8 mouse cellular contexts compared by ENCODE assay signal in the genomic region with DNA sequence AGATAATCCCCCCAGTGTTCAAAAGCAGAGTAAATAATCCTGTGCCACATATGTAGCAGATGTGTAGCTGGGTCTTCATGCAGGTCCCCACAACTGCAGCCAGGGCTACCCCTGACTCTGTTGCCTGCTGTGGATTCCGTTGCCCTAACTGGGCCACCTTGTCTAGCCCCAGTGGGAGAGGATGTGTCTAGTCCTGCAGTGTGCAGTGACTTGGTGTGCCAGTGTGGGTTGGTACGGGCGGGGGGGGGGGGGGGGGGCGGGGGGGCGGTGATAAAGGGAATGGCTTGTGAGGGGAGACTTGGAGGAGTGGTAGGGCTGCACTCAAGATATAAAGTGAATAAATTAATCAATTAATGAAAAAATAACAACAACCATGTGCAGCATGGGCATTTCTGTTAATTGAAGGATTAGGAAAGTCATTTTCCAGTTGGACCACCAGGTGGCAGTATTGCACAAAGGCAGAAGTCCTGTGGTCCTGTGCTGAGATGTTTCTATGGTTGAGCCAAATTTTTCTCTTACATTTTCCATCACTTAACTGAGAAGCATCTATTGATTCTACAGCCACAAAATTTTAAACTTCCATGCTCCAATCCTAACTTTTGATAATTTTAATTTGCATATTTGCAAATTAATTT. TPM values are rescaled to one million over a fixed set of nuclear protein-coding genes. Genes with fewer than 3 reads are reported as not detected.
DNase-seq lines count a peak whose midpoint lies in the region; ATAC-seq and TF ChIP-seq lines count a peak whose summit lies in the region.

No protein-coding gene starts in this region.

- intact Hi-C loops in heart, postnatal 25 days (cut with DNase I): loop anchor here (2.0 to 5.0 kb wide), 2 partner anchors 35 to 79 kb away; a partner anchor contains a TSS

- in situ Hi-C loops in CH12.LX (cut with MboI; ENCODE audit: low pct_ligation_motif_present, low pct_unique_long_range_greater_than_20kb, low sequenced_read_pairs): loop anchor here (5.0 kb wide), 1 partner anchor 210 kb away; no protein-coding TSS in a partner anchor

- no peaks in the 10 kb centered on the region for H3K79me2 ChIP-seq in CH12.LX (replicated peaks; ENCODE audit: control insufficient read depth, extremely low read depth, insufficient read depth, poor library complexity, severe bottlenecking)

- no peak overlapping the region for H3K4me2 ChIP-seq in heart, embryonic 15.5 days
- H3K4me2 ChIP-seq in CH12.LX (ENCODE audit: insufficient read depth, low read depth, poor library complexity, severe bottlenecking): no peak overlapping the region
- H3K4me2 ChIP-seq in forebrain, embryonic 16.5 days (ENCODE audit: low read length): no peak overlapping the region
- no peak overlapping the region for H3K4me2 ChIP-seq in midbrain, embryonic 16.5 days (ENCODE audit: low read length)

- TF ChIP-seq RAD21 in CH12.LX (IDR thresholded peaks at IDR 0.05; ENCODE audit: low read depth, low read length): peak; percentile 81

- 24% methylated on average over 4 of the region's 5 CpGs for WGBS in heart, embryonic 15.5 days
- WGBS in forebrain, embryonic 16.5 days: 28% methylated on average over 4 of the region's 5 CpGs
- WGBS in midbrain, embryonic 16.5 days: 10% methylated on average over 3 of the region's 5 CpGs

- TF ChIP-seq POLR2A in CH12.LX (IDR thresholded peaks at IDR 0.05; ENCODE audit: low read depth, low read length): no peak

- DNase-seq in heart, postnatal 25 days (ENCODE audit: low spot score): no peak
- peak; percentile 60 for DNase-seq in CH12.LX (ENCODE audit: extremely low read depth)
- peak; percentile 20 for DNase-seq in cerebellum, adult 11 months
- peak in 1 of 2 experiments; percentile 61 for DNase-seq in layer of hippocampus, adult 2 months (ENCODE audit: low spot score in 2 of 2)
- DNase-seq in thymus, postnatal 36 days: peak; percentile 7 to 9

- H3K9ac ChIP-seq in heart, embryonic 15.5 days: no peak overlapping the region
- no peak overlapping the region for H3K9ac ChIP-seq in CH12.LX (ENCODE audit: insufficient read depth, low read depth)
- no peak overlapping the region for H3K9ac ChIP-seq in forebrain, embryonic 16.5 days (replicated peaks; ENCODE audit: low read depth, low read length)
- no peak overlapping the region for H3K9ac ChIP-seq in midbrain, embryonic 16.5 days (ENCODE audit: low read depth, low read length)

- ATAC-seq in heart, embryonic 15.5 days (replicated peaks; ENCODE audit: insufficient number of reproducible peaks, insufficient read depth, low FRiP score, low read depth): 0 out of 2 replicates have a peak, but pooled peaks have one; percentile 31
- peak; percentile 69 for ATAC-seq in forebrain, embryonic 16.5 days
- peak; percentile 80 for ATAC-seq in midbrain, embryonic 16.5 days

- no peak for TF ChIP-seq EP300 in CH12.LX (IDR thresholded peaks at IDR 0.05; ENCODE audit: low read length)

- no peaks in the 10 kb centered on the region for H3K9me3 ChIP-seq in heart, embryonic 15.5 days (replicated peaks)
- H3K9me3 ChIP-seq in CH12.LX (replicated peaks; ENCODE audit: low read length): no peaks in the 10 kb centered on the region
- no peaks in the 10 kb centered on the region for H3K9me3 ChIP-seq in forebrain, embryonic 16.5 days (ENCODE audit: control insufficient read depth, low read length)
- H3K9me3 ChIP-seq in midbrain, embryonic 16.5 days (replicated peaks; ENCODE audit: control insufficient read depth, low read length, poor library complexity, severe bottlenecking): no peaks in the 10 kb centered on the region

- dilution Hi-C loops in CH12.LX (cut with MboI; ENCODE audit: extremely low pct_ligation_motif_present, extremely low pct_unique_long_range_greater_than_20kb, low sequenced_read_pairs): no loop called here

- H3K4me3 ChIP-seq in heart, embryonic 15.5 days: no peak overlapping the region
- H3K4me3 ChIP-seq in CH12.LX (replicated peaks in 1 of 3; ENCODE audit: low read depth in 2 of 3, low read length in 2 of 3, poor library complexity in 1 of 3): no peak overlapping the region
- H3K4me3 ChIP-seq in forebrain, embryonic 16.5 days (replicated peaks; ENCODE audit: low read length): no peak overlapping the region
- H3K4me3 ChIP-seq in layer of hippocampus, adult 2 months: no peak overlapping the region
- H3K4me3 ChIP-seq in midbrain, embryonic 16.5 days (ENCODE audit: low read depth, low read length): no peak overlapping the region

- H3K27ac ChIP-seq in heart, embryonic 15.5 days: no peak overlapping the region
- no peak overlapping the region for H3K27ac ChIP-seq in CH12.LX (ENCODE audit: insufficient read depth, low read depth)
- H3K27ac ChIP-seq in forebrain, embryonic 16.5 days (ENCODE audit: low read length): no peak overlapping the region
- H3K27ac ChIP-seq in layer of hippocampus, adult 2 months: no peak overlapping the region
- no peak overlapping the region for H3K27ac ChIP-seq in midbrain, embryonic 16.5 days (ENCODE audit: low read length)

- H3K4me1 ChIP-seq in heart, embryonic 15.5 days (replicated peaks): no peaks in the 10 kb centered on the region
- no peaks in the 10 kb centered on the region for H3K4me1 ChIP-seq in CH12.LX (ENCODE audit: control insufficient read depth in 1 of 2, insufficient read depth in 2 of 2)
- H3K4me1 ChIP-seq in forebrain, embryonic 16.5 days (replicated peaks; ENCODE audit: control insufficient read depth, insufficient read depth, low read length): peaks cover 2% of the 10 kb centered on the region; the same call in 1 of the 2 replicates
- peaks cover 5% of the 10 kb centered on the region for H3K4me1 ChIP-seq in midbrain, embryonic 16.5 days (ENCODE audit: control insufficient read depth, insufficient read depth, low read length)

- H3K36me3 ChIP-seq in heart, embryonic 15.5 days: 0 out of 2 replicates have a peak, but pooled peaks cover 7% of the 10 kb centered on the region
- H3K36me3 ChIP-seq in CH12.LX (replicated peaks in 1 of 2; ENCODE audit: control insufficient read depth in 1 of 2, insufficient read depth in 1 of 2, low read length in 1 of 2): peaks cover 3 to 23% of the 10 kb centered on the region in 2 experiments
- H3K36me3 ChIP-seq in forebrain, embryonic 16.5 days (ENCODE audit: control insufficient read depth, insufficient read depth): no peaks in the 10 kb centered on the region
- H3K36me3 ChIP-seq in midbrain, embryonic 16.5 days (ENCODE audit: control insufficient read depth, insufficient read depth, low read length): no peaks in the 10 kb centered on the region

- TF ChIP-seq CTCF in CH12.LX (conservative IDR thresholded peaks at IDR 0.05 in 1 of 2, IDR thresholded peaks at IDR 0.05 in 1 of 2; ENCODE audit: low read depth in 2 of 2, low read length in 2 of 2): peak; percentile 62 to 80
- peak; percentile 89 for TF ChIP-seq CTCF in layer of hippocampus, adult 2 months (conservative IDR thresholded peaks at IDR 0.05)

- no peaks in the 10 kb centered on the region for H3K27me3 ChIP-seq in heart, embryonic 15.5 days
- no peaks in the 10 kb centered on the region for H3K27me3 ChIP-seq in CH12.LX (replicated peaks)
- no peaks in the 10 kb centered on the region; the same call in 1 of the 2 replicates for H3K27me3 ChIP-seq in forebrain, embryonic 16.5 days (replicated peaks; ENCODE audit: control insufficient read depth, insufficient read depth, low read length)
- no peaks in the 10 kb centered on the region for H3K27me3 ChIP-seq in midbrain, embryonic 16.5 days (ENCODE audit: control insufficient read depth, insufficient read depth, low read depth, low read length)

TF ChIP-seq in CH12.LX, 34 proteins besides CTCF, POLR2A, EP300 and RAD21:
- TF ChIP-seq HCFC1 (IDR thresholded peaks at IDR 0.05; ENCODE audit: low read depth, low read length) (no peak), SMC3 (IDR thresholded peaks at IDR 0.05; ENCODE audit: low read depth, low read length) (peak; percentile 70)

RNA-seq across cellular contexts. Expression of a gene that starts 21.7 kb away (rescaled TPM):
- 267 and 383 TPM in 2 replicates for polyA plus RNA-seq in heart, embryonic 15.5 days (2015; fragmentation: Nextera tagmentation; extraction: Ambion mirVana)
- 100 to 1,000 TPM; 328 to 331 TPM for total RNA-seq in heart, postnatal 25 days (2021)
- total RNA-seq in CH12.LX (2012; rRNA removed) (not detected in 2 replicates), CH12.LX (2014; rRNA removed) (not detected in 2 replicates)
- polyA plus RNA-seq in CH12.LX (2012; ENCODE audit: insufficient read length, low read depth): not detected in 2 replicates
- 14.2 and 14.3 TPM in 2 replicates for polyA plus RNA-seq in forebrain, embryonic 16.5 days (2015; fragmentation: Nextera tagmentation; extraction: Ambion mirVana)
- 1 to 10 TPM; 1.1 to 1.3 TPM for total RNA-seq in layer of hippocampus, adult 2 months (2021)
- polyA plus RNA-seq in midbrain, embryonic 16.5 days (2015; fragmentation: Nextera tagmentation; extraction: Ambion mirVana): 28.5 TPM in 2 replicates

RNA-seq across cellular contexts. Expression of a gene that starts 22.7 kb away (rescaled TPM):
- not detected in 2 replicates for polyA plus RNA-seq in heart, embryonic 15.5 days (2015; fragmentation: Nextera tagmentation; extraction: Ambion mirVana)
- not detected for total RNA-seq in heart, postnatal 25 days (2021)
- total RNA-seq in CH12.LX (2012; rRNA removed): not detected in 2 replicates
- total RNA-seq in CH12.LX (2014; rRNA removed): not detected in 2 replicates
- polyA plus RNA-seq in CH12.LX (2012; ENCODE audit: insufficient read length, low read depth): not detected in 2 replicates
- not detected in 2 replicates for polyA plus RNA-seq in forebrain, embryonic 16.5 days (2015; fragmentation: Nextera tagmentation; extraction: Ambion mirVana)
- not detected for total RNA-seq in layer of hippocampus, adult 2 months (2021)
- not detected in 2 replicates for polyA plus RNA-seq in midbrain, embryonic 16.5 days (2015; fragmentation: Nextera tagmentation; extraction: Ambion mirVana)

Comparison
In these comparisons a context has a peak if more than half of its experiments do, and no peak if none do; other contexts are left out.
1. RNA of a gene that starts 21.7 kb away (polyA plus RNA-seq): 267 to 383 TPM in heart, embryonic 15.5 days, 28.5 TPM in midbrain, embryonic 16.5 days and 14.2 to 14.3 TPM in forebrain, embryonic 16.5 days; not detected in CH12.LX; every median in the first group is over 10 times any median in the second.
2. Peak in every context shown above with its lines, with median percentiles within 50 percentile points of each other: ATAC-seq.